Mouse (Mus musculus) brain, embryonic 14.5 days (tissue): Measurements from ENCODE around the gene Alg12. TPM values are rescaled to one million over a fixed set of nuclear protein-coding genes. Genes with fewer than 3 reads are reported as not detected.
A peak's percentile ranks its signal among the peaks of the same experiment; 100 is the strongest.

ENCODE experiments used
- DNase-seq: peaks from one replicate; pipeline ENCODE4 v3.0.0-alpha.2; 2011; ENCODE audit warnings: low read depth
- CTCF ChIP-seq: fragments of 200-500 bp; IDR thresholded peaks from 2 replicates; pipeline ENCODE4 v1.5.1; 2012; ENCODE audit warnings: inconsistent platforms, mild to moderate bottlenecking, moderate library complexity, borderline replicate concordance; ENCODE audit not compliant: insufficient read depth, insufficient read length; ENCODE audit errors: extremely low read depth
- POLR2A ChIP-seq: fragments of 200-500 bp; IDR thresholded peaks from 2 replicates; pipeline ENCODE4 v1.6.1; 2012; ENCODE audit warnings: mild to moderate bottlenecking, inconsistent platforms, borderline replicate concordance; ENCODE audit not compliant: poor library complexity, insufficient read depth, insufficient read length, severe bottlenecking; ENCODE audit errors: extremely low read depth
- polyA plus RNA-seq: library from polyadenylated mRNA; depleted of rRNA; stranded (reverse); fragments of >200 nt; gene quantifications from 2 replicates; pipeline ENCODE4 v1.2.3, GENCODE M21; 2012

The Alg12 gene
- polyA plus RNA-seq, 1 experiment, result 14.2 TPM

DNA sequence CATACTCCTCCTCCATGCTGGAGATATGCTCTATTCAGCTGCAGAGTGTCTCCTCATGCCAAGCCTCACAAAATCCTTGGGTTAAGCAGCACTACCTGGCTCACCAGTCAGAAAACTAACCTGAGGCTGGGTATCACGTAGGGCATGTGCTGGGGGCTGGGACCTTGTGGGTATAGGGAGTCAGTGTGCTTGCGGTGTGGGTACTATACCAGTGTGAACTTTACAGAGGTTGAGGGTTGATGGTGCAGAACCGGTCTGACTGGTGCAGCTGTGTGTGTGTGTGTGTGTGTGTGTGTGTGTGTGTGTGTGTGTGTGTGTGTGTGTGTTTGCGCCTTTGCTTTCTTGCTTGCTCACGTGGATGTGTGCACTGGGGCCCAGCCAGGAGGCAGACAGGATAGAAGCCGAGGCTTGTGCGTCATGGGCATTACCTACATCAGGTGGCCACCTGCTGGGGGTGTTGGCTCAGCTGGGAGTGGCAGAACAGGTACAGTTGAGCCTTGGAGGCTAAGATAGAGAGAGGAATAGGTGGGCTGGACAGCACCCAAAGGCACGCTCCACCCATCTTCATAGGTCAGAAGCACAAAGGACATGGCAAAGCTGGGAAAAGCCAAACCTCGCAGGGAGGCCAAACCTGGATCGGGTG, 32.5 kb upstream of the Alg12 start:
- no peak for DNase-seq
- TF ChIP-seq CTCF (no peak), POLR2A (no peak)

DNA sequence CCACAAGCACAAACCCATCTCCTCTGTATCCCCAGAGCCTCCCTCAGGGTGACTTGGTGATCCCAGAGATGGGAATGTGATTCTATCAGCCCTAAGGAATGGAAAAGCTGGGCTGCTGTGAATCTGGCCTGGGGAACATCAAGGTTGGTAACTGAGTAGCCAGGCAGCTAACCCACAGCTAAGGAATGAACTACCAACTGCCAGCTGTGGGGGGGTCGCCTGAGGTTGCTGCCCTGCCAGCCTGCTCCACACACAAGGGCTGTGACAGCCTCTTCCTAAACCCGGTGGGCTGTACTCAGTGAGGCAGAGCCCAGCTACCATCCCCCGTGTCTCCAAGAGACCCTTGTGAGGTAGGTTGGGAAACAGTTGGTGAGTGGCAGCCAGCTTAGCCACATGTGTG, 32.0 kb upstream of the Alg12 start:
- TF ChIP-seq POLR2A, result no peak
- DNase-seq, result no peak

DNA sequence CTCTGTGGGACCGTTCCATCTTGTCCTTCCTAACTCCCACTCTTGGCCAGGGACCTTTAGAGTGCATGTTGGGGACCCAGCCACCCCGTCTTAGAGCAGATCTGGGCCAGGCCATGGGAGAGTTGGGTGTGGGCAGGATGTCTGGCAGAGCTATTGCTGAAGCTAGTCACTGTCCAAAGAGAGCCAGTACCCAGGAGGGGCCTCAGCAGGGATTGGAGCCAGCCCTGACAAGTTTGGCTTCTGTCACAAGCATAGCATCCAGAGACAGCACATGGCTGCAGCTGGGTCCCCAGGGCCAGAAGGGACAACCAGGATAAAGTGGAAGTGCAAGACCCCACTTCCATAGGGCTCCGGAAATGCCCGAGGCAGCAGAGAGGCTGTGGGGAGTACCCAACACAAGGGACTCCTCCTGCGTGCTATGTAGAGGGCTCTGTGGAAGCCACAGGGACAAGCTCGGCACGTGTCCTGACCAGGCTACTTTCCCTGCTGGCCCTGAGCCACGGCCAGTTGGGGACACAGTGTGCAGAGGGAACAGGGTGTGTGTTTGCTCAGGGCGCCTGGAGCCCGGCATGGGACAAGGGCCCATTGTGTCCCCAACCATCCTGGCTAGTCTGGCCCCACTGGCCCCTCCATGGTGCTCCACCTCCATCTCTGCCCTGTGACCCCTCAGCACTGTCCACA, 31.2 kb upstream of the Alg12 start:
- TF ChIP-seq POLR2A (no peak), CTCF (no peak)
- DNase-seq, result peak; percentile 33

DNA sequence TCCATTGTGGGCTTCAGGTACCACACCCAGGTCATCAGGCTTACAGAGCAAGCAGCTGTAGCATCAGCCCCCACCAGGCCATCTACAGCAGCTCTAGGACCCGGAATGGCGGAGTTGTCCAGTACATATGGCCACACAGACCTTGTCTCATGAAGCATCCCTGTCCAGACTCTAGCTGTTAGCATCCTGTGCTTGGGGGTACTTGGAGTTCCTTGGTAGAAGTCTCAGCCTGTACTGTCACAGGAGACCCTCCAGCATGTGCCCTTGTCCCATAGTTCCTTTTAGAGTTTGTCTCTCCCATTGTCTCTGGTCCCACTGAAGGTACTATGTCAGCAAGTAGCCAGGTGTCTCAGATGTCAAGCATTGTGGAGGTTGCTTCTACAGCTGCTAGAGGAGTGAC, 30.5 kb upstream of the Alg12 start:
- no peak for DNase-seq
- no peak for TF ChIP-seq POLR2A
- TF ChIP-seq CTCF, result no peak

DNA sequence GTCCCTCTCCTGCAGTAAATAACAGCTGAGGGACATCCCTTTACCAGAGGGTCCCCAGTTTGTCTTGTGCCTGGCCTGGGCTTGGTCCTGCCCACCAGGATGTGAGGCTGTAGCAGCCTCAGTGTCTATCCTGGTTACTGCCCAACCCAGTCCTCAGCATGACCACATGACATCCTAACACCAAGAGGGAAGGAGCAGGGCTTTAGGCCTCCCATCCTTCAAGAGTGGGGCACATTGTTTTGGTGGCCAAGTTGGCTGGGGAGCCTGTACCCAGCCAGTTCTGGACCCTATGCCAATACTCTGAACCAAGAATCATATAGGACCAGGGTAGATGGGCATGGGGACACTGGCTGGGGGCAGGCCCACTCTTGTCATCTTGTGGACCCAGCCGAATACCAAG, 29.5 kb upstream of the Alg12 start:
- no peak for TF ChIP-seq CTCF
- TF ChIP-seq POLR2A, result no peak
- no peak for DNase-seq

DNA sequence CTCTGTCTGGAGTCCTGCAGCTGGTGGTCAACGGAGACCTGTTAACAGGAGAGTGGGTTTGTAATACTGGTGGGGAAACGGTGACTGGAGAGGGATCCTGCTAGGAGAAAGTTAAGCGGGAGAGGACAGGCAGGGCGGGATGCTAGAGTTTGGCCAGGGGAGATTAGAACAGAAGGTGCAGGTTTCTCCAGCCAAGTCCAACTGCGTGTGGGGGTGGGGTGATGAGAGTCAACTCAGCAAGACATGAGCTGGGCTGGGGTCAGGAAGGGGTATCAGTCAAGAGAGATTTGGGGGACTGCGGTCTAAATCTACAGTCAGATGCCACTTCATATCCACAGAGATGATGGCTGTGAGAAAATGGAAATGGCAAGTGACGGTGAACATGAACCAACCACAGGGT, 25.8 kb upstream of the Alg12 start:
- TF ChIP-seq POLR2A, result no peak
- TF ChIP-seq CTCF, result no peak
- no peak for DNase-seq

DNA sequence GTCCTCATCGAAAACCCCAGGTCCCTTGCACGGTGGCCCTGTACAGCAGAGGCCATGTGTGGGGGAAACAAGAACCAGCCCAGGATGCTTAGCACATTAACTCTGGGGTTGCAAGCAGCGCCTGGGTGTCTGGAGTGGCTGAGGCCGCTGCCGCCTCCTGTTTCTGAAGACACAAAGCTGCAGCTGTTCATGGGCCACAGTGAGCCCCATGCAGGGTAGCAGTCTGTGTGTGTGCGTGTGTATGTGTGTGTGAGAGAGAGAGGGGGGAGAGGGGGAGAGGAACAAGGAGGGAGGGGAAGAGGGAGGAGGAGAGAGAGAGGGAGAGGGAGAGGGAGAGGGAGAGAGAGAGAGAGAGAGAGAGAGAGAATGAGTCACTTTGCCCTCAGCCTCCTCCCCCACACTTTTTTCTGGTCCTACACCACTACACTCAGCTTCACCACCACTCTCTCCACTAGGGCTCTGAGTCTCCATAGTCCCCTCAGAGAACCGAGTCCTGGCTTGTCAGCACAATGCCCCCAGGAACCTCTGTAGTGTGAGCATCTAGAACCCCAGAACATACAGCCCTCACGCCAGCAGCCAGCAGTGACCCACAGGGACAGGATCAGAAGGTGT, 24.5 kb upstream of the Alg12 start:
- peak; percentile 81 for DNase-seq
- no peak for TF ChIP-seq CTCF
- no peak for TF ChIP-seq POLR2A

DNA sequence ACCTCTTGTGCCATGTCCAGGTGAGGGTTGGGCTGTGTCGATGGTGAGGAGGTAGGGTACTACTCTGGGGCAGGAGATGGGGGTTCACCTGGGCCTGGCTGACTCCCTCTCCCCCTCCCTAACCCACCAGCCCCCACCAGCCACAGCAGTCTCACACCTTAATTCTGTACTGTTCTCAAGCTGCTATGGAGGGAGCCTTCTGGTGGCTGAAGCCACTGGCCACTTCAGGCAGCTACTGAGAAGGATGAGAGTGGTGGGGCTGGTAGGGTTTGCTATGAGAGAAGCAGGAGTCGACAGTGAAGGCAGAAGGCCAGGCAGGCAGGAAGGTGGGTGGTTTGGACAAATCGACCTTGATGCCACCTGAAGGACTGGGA, 23.2 kb upstream of the Alg12 start:
- no peak for DNase-seq
- TF ChIP-seq POLR2A (no peak), CTCF (no peak)

DNA sequence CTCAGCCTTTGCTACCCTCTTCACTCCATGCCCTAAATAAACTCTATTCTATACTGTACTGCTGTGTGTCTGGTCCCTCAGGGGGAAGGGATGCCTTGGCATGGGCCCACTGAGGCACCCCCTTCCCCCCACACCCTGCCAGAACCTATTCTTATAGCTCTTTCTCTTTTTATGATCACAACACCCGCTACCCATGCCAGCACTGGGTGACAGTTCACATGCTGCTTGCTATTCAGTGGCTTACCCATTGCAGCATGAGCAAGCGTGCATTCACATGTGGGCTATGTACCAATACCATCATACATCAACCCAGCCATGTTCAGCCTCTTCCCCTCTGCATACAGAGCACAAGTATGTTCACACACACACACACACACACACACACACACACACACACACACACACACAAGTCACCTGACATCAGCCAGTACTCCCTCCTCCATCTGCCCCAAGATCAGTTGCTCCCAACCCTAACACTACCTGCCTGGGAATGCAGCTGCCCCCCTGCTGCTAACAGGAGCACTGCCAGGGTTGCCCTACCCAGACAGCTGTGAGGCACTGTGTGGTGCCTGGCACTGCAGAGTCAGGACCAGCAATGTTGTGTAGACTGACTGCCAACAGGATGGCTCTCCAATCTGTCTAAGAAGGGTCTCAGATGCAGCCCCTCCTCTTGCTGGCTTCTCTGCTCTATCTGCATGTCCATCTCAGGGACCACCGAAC, 22.6 kb upstream of the Alg12 start:
- TF ChIP-seq CTCF (no peak), POLR2A (no peak)
- DNase-seq, result peak; percentile 61

DNA sequence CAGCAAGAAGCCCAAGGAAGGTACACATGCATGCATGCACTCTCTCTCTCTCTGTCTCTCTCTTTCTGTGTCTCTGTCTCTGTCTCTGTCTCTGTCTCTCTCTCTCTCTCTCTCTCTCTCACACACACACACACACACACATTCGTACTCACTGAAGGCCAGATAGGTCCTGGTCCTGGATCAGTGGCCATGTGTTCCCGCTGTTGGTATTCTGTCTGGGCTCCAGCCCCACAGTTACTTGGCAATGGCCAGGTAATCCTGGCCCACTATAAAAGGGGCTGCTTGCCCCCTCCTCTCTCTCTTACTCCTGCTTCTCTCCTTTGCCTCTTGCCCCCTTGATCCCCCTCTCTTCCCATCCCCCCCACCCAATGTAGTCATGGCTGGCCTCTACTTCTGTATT, 22.0 kb upstream of the Alg12 start:
- DNase-seq, result no peak
- no peak for TF ChIP-seq CTCF
- no peak for TF ChIP-seq POLR2A

DNA sequence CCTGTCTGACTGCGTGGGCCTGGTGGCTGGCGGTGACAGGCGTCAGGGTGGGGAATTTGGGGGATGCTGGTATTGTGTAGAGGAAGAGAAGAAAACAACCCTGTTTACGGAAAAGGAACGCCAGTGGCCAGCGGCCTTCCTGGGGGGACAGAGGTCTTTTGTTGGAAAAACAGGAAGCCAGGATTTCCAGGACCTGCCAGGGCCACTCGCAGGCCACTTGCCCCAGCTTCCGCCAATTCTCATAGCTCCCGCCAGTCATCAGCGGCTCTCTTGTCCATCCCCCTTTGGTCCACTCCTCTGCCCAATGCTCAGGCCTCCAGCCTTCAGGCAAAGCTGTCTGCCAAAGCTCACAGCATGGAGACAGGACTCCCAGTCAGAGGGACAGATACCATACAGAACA, 21.0 kb upstream of the Alg12 start:
- peak; percentile 43 for DNase-seq
- no peak for TF ChIP-seq POLR2A
- TF ChIP-seq CTCF, result no peak

DNA sequence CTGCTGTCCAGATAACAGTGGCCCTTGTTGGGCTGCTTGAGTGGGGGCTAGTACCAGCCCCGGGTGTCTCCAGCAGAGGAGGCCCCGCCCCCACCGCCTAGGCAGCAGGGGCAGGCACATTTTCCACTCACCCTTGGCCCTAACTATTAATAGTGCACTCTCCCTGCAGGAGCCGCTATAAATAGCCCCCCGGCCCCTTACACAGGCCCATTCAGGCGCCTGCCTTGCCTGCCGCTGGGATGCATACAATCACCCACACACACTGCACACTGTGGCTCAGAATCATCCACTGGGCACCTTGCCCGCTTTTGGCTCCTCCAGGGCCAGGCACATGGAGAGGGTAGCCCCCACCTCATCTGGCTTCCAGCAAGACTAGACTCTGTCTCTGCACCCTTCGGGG, 20.2 kb upstream of the Alg12 start:
- peak; percentile 88 for DNase-seq
- TF ChIP-seq CTCF (no peak), POLR2A (no peak)

DNA sequence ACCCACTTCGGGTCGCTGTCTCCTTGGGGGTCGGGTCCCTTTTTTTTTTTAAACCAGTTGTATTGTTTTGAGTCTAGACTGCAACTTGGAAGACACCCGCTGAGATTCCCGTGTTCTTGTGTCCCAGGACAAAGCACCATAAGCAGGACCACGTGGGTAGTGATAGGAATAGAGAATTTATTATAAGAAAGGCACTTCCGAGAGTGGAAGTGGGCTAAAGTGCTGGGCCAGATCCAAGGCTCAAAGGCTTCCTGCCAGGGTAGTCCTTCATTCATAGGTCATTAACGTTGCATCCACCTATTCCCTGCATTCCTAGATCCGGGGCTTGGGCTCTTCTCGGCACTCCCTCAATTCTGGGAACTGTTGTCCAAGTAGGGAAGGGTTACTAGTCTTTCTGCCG, 18.9 kb upstream of the Alg12 start:
- peak; percentile 36 for DNase-seq
- no peak for TF ChIP-seq POLR2A
- TF ChIP-seq CTCF, result no peak
